Mouse (Mus musculus) heart, embryonic 13.5 days (tissue): ENCODE data around the gene Prr13. TPM values are rescaled to one million over a fixed set of nuclear protein-coding genes. Genes with fewer than 3 reads are reported as not detected.
A peak's percentile ranks its signal among the peaks of the same experiment; 100 is the strongest.

Source experiments
- ATAC-seq: fragments of 200-750 bp; cut with Nextera tagmentation; 2 replicates; pipeline ENCODE4 v1.8.0; 2017; ENCODE audit warnings: moderate TSS enrichment; ENCODE audit not compliant: insufficient number of reproducible peaks, low FRiP score, low TSS enrichment; ENCODE audit errors: extremely low read depth
- H3K27ac ChIP-seq: fragments of 300-500 bp; sonication (generic); replicated peaks from 2 replicates; pipeline ENCODE4 v1.5.1; 2015; ENCODE audit warnings: moderate library complexity, mild to moderate bottlenecking, inconsistent platforms
- H3K27me3 ChIP-seq: fragments of 300-500 bp; sonication (generic); replicated peaks from 2 replicates; pipeline ENCODE4 v1.6.1; 2015; ENCODE audit warnings: mild to moderate bottlenecking, inconsistent platforms
- H3K36me3 ChIP-seq: fragments of 300-500 bp; sonication (generic); 2 replicates; pipeline ENCODE4 v1.6.1; 2015; ENCODE audit warnings: mild to moderate bottlenecking, inconsistent platforms
- H3K4me1 ChIP-seq: fragments of 300-500 bp; sonication (generic); 2 replicates; pipeline ENCODE4 v1.6.1; 2015; ENCODE audit warnings: inconsistent platforms
- H3K4me2 ChIP-seq: fragments of 300-500 bp; sonication (generic); 2 replicates; pipeline ENCODE4 v1.6.1; 2015; ENCODE audit warnings: inconsistent platforms, mild to moderate bottlenecking, moderate library complexity
- H3K4me3 ChIP-seq: fragments of 300-500 bp; sonication (generic); 2 replicates; pipeline ENCODE4 v1.5.1; 2015; ENCODE audit warnings: moderate library complexity, mild to moderate bottlenecking, inconsistent platforms
- H3K9ac ChIP-seq: fragments of 300-500 bp; sonication (generic); 2 replicates; pipeline ENCODE4 v1.6.1; 2015; ENCODE audit warnings: inconsistent platforms, mild to moderate bottlenecking, moderate library complexity
- H3K9me3 ChIP-seq: fragments of 300-500 bp; sonication (generic); 2 replicates; pipeline ENCODE4 v1.6.1; 2016; ENCODE audit warnings: inconsistent platforms
- WGBS: fragments of 180-500 bp; shearing (Covaris S2); methylation state at CpG from one replicate; pipeline ENCODE4 v1.1.7; 2015; ENCODE audit warnings: mixed read lengths; 5-methylcytosine and 5-hydroxymethylcytosine counted together
- polyA plus RNA-seq: library from polyadenylated mRNA; unstranded; fragments of >200 nt; fragmentation: Nextera tagmentation; extraction: Ambion mirVana; gene quantifications from 2 replicates; pipeline ENCODE4 v1.2.1, GENCODE M21; 2015

Prr13 gene
- polyA plus RNA-seq, 1 experiment from 2014 or later = 102 TPM

DNA sequence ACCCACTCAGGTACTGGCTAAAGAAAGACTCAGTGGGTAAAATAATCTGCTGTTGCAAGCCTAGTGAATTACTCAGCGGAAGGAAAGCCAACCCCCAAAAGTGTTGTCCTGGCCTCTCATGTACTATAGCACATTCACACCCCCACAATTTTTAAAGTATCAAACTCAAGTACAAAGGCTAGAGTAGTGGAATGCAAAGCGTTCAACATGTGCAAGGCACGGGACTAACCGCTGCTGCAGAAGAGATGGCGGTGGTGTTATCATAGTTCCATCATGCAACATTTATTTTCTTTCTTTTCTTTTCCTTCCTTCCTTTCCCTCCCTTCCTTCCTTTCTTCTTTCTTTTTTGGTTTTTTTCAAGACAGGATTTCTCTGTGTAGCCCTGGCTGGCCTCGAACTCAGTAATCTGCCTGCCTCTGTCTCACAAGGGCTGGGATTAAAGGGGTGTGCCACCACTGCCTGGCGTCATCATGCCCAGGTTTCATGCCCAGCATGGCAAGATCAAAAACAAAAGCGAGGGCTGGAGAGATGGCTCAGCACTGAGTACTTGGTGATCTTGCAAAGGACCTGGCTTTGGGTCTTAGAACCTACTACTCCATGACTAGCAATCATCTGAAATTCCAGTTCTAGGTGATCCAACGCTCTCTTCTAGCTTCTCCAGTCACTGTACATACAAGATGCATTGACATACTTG is 47.1 kb downstream of the Prr13 start:
- H3K9me3 ChIP-seq = no peaks in the 10 kb centered on the region
- H3K36me3 ChIP-seq = peaks cover 50% of the 10 kb centered on the region
- peak overlapping the region; percentile 48; the same call in 1 of the 2 replicates for H3K27ac ChIP-seq
- H3K4me1 ChIP-seq = peaks cover 32% of the 10 kb centered on the region
- no peak for ATAC-seq
- no peak overlapping the region for H3K9ac ChIP-seq
- no peak overlapping the region for H3K4me2 ChIP-seq
- WGBS = 68% methylated on average over 9 of the region's 9 CpGs
- no peaks in the 10 kb centered on the region for H3K27me3 ChIP-seq
- no peak overlapping the region for H3K4me3 ChIP-seq

DNA sequence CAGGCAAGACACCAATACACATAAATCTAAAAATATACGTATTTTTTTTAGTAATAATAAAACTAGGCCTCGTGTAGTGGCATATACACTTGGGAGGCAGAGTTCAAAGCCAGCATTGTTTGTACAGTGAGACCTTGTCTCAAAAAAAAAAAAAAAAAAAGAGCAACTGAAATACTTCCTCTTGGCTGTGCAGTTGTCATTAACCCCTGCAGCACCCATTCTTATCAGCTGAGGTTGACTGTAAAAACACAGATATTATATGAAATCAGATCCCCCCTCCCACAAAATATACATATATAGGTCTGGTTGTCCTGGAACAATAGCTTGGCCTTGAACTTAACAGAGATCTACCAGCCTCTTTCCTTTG is 47.6 kb downstream of the Prr13 start:
- WGBS = 43% methylated on average over 2 of the region's 2 CpGs
- no peak for ATAC-seq
- Histone ChIP-seq H3K4me1 (peaks cover 37% of the 10 kb centered on the region), H3K27me3 (no peaks in the 10 kb centered on the region), H3K4me2 (no peak overlapping the region), H3K4me3 (no peak overlapping the region), H3K36me3 (peaks cover 45% of the 10 kb centered on the region), H3K27ac (no peak overlapping the region; the same call in 1 of the 2 replicates), H3K9ac (no peak overlapping the region), H3K9me3 (no peaks in the 10 kb centered on the region)

DNA sequence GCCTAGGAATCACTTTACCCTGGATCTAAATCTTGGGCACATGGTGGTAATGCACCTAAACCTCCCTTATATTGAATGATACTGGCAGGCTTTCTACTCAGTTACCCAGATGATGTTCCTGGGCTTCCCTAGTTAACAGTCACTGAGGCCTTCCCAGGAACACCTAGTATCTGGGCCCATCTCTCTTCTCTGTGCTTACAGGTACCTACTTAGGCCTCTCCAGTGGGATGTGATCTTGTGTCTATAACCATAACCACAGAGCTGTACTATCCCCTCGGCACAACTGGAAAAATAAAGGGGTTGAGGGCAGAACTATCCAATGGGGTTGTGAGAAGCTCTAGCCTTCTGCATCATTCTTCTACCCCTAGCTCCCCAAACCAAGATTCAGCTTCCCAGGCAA is 48.0 kb downstream of the Prr13 start:
- H3K9me3 ChIP-seq = no peaks in the 10 kb centered on the region
- H3K27ac ChIP-seq = no peak overlapping the region; the same call in 1 of the 2 replicates
- no peak overlapping the region for H3K4me2 ChIP-seq
- H3K36me3 ChIP-seq = peaks cover 41% of the 10 kb centered on the region
- H3K27me3 ChIP-seq = no peaks in the 10 kb centered on the region
- no peak overlapping the region for H3K4me3 ChIP-seq
- H3K4me1 ChIP-seq = peaks cover 41% of the 10 kb centered on the region
- no peak overlapping the region for H3K9ac ChIP-seq
- ATAC-seq = no peak
- WGBS = 90% methylated on average over 1 of the region's 1 CpGs

DNA sequence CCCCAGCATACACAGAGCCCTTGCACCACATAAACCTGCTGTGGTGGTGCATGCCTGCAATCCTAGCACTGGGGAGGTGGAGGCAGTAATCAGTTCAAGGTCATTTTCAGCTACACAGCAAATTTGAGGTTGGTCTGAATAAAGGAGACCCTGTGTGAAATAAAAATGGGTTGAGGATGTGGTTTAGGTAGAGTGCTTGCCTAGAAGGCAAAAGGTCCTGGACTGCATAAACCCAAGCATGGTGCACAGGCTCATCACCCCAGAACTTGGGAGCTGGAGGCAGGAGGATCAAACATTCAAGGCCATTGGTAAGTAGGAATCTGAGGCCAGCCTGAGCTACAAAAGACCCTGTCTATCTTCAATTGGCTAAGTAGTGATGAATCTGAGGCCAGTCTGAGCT is 48.7 kb downstream of the Prr13 start:
- peaks cover 34% of the 10 kb centered on the region for H3K36me3 ChIP-seq
- no peak for ATAC-seq
- peaks cover 48% of the 10 kb centered on the region for H3K4me1 ChIP-seq
- H3K9ac ChIP-seq = no peak overlapping the region
- H3K9me3 ChIP-seq = no peaks in the 10 kb centered on the region
- H3K27me3 ChIP-seq = no peaks in the 10 kb centered on the region
- no peak overlapping the region for H3K27ac ChIP-seq
- no peak overlapping the region for H3K4me3 ChIP-seq
- no peak overlapping the region for H3K4me2 ChIP-seq

DNA sequence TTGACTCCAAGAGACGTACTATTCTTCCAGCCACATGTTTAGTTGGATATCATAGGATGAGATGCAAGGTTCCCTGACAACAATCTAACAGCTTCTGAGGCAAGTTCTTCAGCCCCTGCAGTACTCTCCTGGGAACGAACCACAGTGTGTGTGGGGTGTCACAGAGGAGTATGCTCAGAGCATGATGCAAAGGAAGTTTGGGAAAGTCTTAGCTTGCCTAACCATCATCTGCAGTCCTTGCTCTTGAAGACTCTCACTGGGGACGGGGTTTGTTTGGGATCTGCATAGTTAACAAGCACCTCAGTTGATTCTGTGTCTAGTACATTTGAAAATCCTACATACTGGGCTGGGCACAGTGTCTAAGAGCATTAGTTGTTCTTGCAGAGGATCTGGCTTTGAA is 49.5 kb downstream of the Prr13 start:
- no peak for ATAC-seq
- H3K4me1 ChIP-seq = peaks cover 50% of the 10 kb centered on the region
- WGBS = 80% methylated on average over 3 of the region's 3 CpGs

DNA sequence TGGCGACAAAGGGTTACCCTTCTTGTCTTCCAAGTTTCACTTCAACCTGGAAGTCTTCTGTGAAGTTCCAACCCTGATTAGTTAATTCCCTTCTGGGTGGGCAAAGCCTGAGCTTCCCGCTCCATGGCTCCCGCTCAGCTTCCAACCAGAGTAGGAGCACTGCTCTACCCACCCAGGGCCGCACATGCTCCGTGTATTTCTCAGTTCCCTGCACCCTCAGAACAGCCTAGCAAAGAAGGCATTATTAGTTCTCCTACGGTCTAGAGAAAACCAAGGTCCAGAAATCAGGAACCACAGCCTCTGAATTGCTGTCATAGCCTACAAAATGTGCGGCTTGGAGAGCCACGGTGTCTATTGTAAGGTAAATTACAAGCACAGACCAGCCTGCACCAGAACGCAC is 51.3 kb downstream of the Prr13 start:
- peak overlapping the region; percentile 62 for H3K4me3 ChIP-seq
- peaks cover 9% of the 10 kb centered on the region for H3K36me3 ChIP-seq
- peak overlapping the region; percentile 82 for H3K9ac ChIP-seq
- no peak for ATAC-seq
- H3K27me3 ChIP-seq = no peaks in the 10 kb centered on the region
- no peaks in the 10 kb centered on the region for H3K9me3 ChIP-seq
- peak overlapping the region; percentile 79 for H3K4me2 ChIP-seq
- H3K4me1 ChIP-seq = peaks cover 47% of the 10 kb centered on the region
- WGBS = 5% methylated on average over 9 of the region's 9 CpGs
- peak overlapping the region; percentile 79 for H3K27ac ChIP-seq

More for the DNA sequence above, 49.5 kb downstream of the Prr13 start:
- Histone ChIP-seq H3K36me3 (peaks cover 26% of the 10 kb centered on the region), H3K9me3 (no peaks in the 10 kb centered on the region), H3K4me3 (no peak overlapping the region), H3K27ac (no peak overlapping the region), H3K4me2 (no peak overlapping the region), H3K27me3 (no peaks in the 10 kb centered on the region), H3K9ac (no peak overlapping the region)

DNA sequence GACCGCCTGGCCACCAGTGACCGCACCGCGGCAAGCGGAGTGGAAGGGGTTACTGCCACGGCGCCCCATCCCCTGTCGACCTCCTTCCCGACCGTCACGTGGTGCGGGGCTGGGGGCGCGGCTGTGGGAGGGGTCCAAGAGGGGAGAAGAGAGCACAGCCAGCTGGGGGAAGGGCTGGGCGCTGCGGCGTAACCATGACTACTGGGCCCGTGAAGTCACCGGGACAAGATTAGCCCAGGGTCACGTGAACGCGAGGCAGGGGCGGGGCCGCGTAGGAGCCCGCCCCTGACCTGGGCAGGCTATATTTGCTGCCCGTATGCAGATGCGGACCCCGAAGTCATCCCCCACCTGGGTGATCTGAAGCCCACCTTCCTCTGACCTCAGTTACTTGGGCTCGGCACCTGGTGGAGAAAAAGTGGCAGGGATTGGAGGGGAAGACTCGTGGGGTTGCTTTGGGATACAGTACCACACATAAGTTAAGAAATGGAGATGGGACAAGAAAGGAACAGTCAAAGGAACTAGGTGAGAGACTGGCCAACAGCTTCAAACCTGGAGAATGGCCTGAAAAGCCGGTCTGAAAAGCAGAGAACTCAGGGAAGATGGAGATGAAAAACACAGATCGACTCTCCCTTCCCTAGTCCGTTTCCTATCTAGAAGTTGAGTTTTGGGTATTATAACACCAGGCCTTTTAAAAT is 51.9 kb downstream of the Prr13 start:
- Histone ChIP-seq H3K27me3 (no peaks in the 10 kb centered on the region), H3K36me3 (peaks cover 6% of the 10 kb centered on the region; the same call in 1 of the 2 replicates), H3K9ac (peak overlapping the region; percentile 82), H3K27ac (peak overlapping the region; percentile 79), H3K4me3 (peak overlapping the region; percentile 62), H3K4me1 (peaks cover 47% of the 10 kb centered on the region), H3K4me2 (peak overlapping the region; percentile 79), H3K9me3 (no peaks in the 10 kb centered on the region)
- 3% methylated on average over 34 of the region's 34 CpGs for WGBS
- peak; percentile 95 for ATAC-seq

DNA sequence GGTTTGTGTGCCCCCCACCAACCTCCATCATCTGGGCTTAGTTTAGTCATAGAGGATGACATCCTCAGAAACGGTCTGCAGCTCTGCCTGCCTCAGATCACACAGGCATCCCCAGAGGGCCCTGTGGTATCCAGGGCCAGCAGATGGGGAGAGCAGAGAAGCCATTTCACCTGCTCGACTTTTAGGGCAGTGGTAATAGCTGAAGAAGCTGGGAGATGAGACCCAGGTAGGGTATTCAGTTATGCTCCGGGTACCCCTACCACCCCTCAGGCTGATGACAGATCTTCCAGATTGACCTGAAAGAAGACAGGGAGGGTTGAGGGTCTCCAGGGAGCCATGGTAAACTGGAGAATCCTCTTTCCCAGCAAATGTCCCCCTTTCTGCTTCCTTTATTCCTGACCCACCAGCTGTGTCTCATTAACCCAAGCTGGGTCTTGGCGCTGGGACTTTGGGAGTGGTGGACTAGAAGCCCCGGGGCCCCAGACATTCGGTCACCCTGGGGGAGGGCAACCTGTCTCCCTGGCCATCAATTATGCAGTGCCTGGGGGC is 52.5 kb downstream of the Prr13 start:
- 17% methylated on average over 6 of the region's 6 CpGs for WGBS
- H3K27ac ChIP-seq = peak overlapping the region; percentile 79
- H3K9ac ChIP-seq = peak overlapping the region; percentile 82
- peak overlapping the region; percentile 79 for H3K4me2 ChIP-seq
- H3K36me3 ChIP-seq = peaks cover 6% of the 10 kb centered on the region; the same call in 1 of the 2 replicates
- peak overlapping the region; percentile 62 for H3K4me3 ChIP-seq
- no peaks in the 10 kb centered on the region for H3K9me3 ChIP-seq
- H3K4me1 ChIP-seq = peaks cover 47% of the 10 kb centered on the region
- no peaks in the 10 kb centered on the region for H3K27me3 ChIP-seq
- ATAC-seq = no peak

DNA sequence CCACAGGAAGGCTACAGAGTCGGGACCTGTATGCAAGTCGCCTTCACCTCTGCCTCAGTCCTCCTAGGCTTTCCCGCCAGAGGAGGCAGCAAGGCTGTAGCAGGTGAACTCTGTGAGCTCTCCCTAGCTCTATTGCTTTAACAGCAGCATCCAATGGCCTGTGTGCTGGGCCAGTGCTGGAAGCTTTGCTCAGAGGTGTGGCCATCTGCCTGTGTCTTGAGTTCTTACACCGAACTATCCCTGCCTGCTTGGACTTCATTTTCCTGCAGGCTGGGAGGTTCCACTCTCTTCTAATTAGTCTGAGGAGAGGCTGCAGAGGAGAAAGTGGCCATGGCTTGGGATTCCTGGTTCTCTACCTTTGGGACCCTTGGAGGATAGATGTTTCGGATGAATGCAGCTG is 53.2 kb downstream of the Prr13 start:
- Histone ChIP-seq H3K4me3 (no peak overlapping the region), H3K27me3 (no peaks in the 10 kb centered on the region), H3K9ac (peak overlapping the region; percentile 82), H3K4me1 (peaks cover 48% of the 10 kb centered on the region), H3K27ac (no peak overlapping the region), H3K9me3 (no peaks in the 10 kb centered on the region), H3K36me3 (peaks cover 6% of the 10 kb centered on the region; the same call in 1 of the 2 replicates), H3K4me2 (0 out of 2 replicates have a peak overlapping the region, but pooled peaks have one; percentile 79)
- no peak for ATAC-seq
- 41% methylated on average over 5 of the region's 5 CpGs for WGBS
